Mouse (Mus musculus) CD4-positive, CD25-positive, alpha-beta regulatory T cell, adult 2 months (primary cell): ENCODE measurements around the gene Uck2.

Experiments used
- DNase-seq: peaks from one replicate; pipeline ENCODE4 v3.0.0-alpha.2; 2012; ENCODE audit warnings: low read depth, low spot score

Uck2 gene

GRCm38 (mm10) chr1:167256724-167257302 lies 28.3 kb downstream of the Uck2 start:
- no peak for DNase-seq

- no peak for DNase-seq
Measured at GRCm38 (mm10) chr1:167253579-167253978, 31.5 kb downstream of the Uck2 start.

GRCm38 (mm10) chr1:167249881-167250280 lies 35.2 kb downstream of the Uck2 start:
- DNase-seq = no peak

GRCm38 (mm10) chr1:167249252-167249651 lies 35.9 kb downstream of the Uck2 start:
- DNase-seq = no peak

- DNase-seq = no peak
Measured at GRCm38 (mm10) chr1:167247886-167248285, 37.2 kb downstream of the Uck2 start.

GRCm38 (mm10) chr1:167246976-167247375 lies 38.1 kb downstream of the Uck2 start:
- no peak for DNase-seq

GRCm38 (mm10) chr1:167246275-167246674 lies 38.8 kb downstream of the Uck2 start:
- no peak for DNase-seq

- peak; percentile 32 for DNase-seq
Measured at GRCm38 (mm10) chr1:167245180-167245641, 39.9 kb downstream of the Uck2 start.

- DNase-seq = peak; percentile 63
Measured at GRCm38 (mm10) chr1:167242191-167242681, 42.9 kb downstream of the Uck2 start.

GRCm38 (mm10) chr1:167241487-167241886 lies 43.6 kb downstream of the Uck2 start:
- no peak for DNase-seq

GRCm38 (mm10) chr1:167240361-167240760 lies 44.8 kb downstream of the Uck2 start:
- no peak for DNase-seq

- no peak for DNase-seq
Measured at GRCm38 (mm10) chr1:167239916-167240315, 45.2 kb downstream of the Uck2 start.

- DNase-seq = no peak
Measured at GRCm38 (mm10) chr1:167237798-167238197, 47.3 kb downstream of the Uck2 start.

GRCm38 (mm10) chr1:167236790-167237189 lies 48.3 kb downstream of the Uck2 start:
- DNase-seq = no peak

GRCm38 (mm10) chr1:167234344-167234743 lies 50.8 kb downstream of the Uck2 start:
- no peak for DNase-seq

- no peak for DNase-seq
Measured at GRCm38 (mm10) chr1:167232918-167233317, 52.2 kb downstream of the Uck2 start.

- peak; percentile 28 for DNase-seq
Measured at GRCm38 (mm10) chr1:167231612-167232283, 53.4 kb downstream of the Uck2 start.

- DNase-seq = no peak
Measured at GRCm38 (mm10) chr1:167230930-167231611, 54.0 kb downstream of the Uck2 start.

- DNase-seq = no peak
Measured at GRCm38 (mm10) chr1:167222382-167223010, 62.6 kb downstream of the Uck2 start.

- DNase-seq = peak; percentile 88
Measured at GRCm38 (mm10) chr1:167220303-167221174, 64.6 kb downstream of the Uck2 start.

GRCm38 (mm10) chr1:167215460-167215859 lies 69.7 kb downstream of the Uck2 start:
- no peak for DNase-seq
